Mouse (Mus musculus) embryo, embryonic 11.5 days (tissue): ENCODE measurements at regions not wholly inside any gene's neighbourhood (a gene's known extent, or its start where the extent isn't known, plus 50 kb on each side); places are given as distances from the start of the nearest gene placed in this dataset.

ENCODE experiments used
- DNase-seq: peaks from one replicate; pipeline ENCODE4 v3.0.0-alpha.2; 2012; ENCODE audit warnings: low read depth, low spot score

DNA sequence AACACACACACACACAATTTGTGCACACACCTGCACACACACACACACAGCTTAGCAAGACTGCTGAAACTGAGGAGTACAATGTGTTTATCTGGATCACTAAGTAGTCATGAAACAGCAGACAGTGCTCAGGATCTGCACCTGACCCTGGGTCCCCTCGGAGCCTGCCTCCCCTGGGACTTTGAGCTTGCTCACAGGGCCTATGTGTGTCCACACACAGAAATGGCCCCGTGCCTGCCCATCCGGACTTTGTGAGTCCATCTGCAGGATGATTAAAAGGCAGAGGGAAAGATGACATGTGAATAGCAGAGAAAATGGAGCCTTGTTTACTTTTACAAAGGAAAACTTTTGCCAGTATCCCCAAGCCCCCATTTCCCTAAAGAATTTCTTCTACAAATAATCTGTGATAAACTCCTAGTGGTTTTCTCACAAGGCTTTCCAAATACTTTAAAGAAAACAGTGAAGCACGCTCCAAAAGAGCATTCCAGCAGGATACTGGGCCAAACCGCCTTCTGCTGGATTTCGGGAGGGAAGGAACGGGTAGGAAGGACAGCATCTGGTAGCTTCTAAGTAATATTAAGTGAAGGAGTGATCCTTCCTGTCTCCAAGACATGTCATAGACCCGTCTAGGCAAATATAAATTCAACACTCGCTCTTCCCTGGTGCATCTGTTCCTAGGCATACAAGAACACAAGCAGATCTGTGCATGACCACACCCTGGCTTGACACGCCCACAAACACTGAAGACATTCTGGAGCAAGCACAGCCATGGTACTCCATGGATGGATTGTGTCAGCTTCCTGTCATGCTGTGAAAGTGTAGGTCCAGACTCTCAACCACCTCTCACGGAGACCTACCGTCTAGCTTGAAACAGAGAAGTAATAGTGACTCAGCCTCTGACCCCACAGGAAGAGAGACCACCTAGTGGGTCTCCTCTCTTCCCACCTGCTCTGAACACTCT, 52.1 kb upstream of the Zfp637 start:
- no peak for DNase-seq

DNA sequence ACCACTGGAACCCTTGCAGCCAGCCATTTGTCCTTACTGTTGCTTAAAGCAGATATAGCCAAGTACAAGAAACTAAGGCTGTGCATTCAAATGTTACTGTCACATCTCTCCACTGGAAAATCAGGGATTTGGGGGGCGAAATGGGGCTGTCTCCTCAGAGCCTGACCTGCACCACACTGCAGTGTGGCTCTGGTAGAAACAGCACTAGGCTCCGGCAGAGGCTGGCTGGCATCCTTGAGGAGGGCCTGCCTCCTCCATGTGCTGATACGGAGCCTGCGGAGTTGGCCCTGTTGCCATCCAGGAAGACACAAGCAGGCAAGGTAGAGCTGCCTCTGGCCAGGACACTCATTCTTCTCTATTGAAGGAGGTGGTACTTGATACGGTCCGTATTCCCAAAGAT, 50.4 kb upstream of the Zfp637 start:
- no peak for DNase-seq
